Mouse (Mus musculus) heart, embryonic 11.5 days (tissue): ENCODE results near the gene Fosl2. TPM values are rescaled to one million over a fixed set of nuclear protein-coding genes. Genes with fewer than 3 reads are reported as not detected.

ENCODE experiments used
- ATAC-seq: fragments of 200-750 bp; cut with Nextera tagmentation; replicated peaks from 2 replicates; pipeline ENCODE4 v1.8.0; 2017; ENCODE audit warnings: moderate library complexity; ENCODE audit not compliant: insufficient number of reproducible peaks, low FRiP score, low TSS enrichment
- H3K27ac ChIP-seq: fragments of 300-500 bp; sonication (generic); 2 replicates; pipeline ENCODE4 v1.5.1; 2014; ENCODE audit warnings: mild to moderate bottlenecking, low read depth, low read length
- H3K27me3 ChIP-seq: fragments of 300-500 bp; sonication (generic); 2 replicates; pipeline ENCODE4 v1.6.1; 2014; ENCODE audit warnings: mild to moderate bottlenecking, low read length, mixed read lengths; ENCODE audit not compliant: control insufficient read depth, insufficient read depth
- H3K36me3 ChIP-seq: fragments of 300-500 bp; sonication (generic); 2 replicates; pipeline ENCODE4 v1.6.1; 2014; ENCODE audit warnings: mild to moderate bottlenecking, low read length, moderate library complexity, mixed read lengths; ENCODE audit not compliant: control insufficient read depth, insufficient read depth
- H3K4me1 ChIP-seq: fragments of 300-500 bp; sonication (generic); 2 replicates; pipeline ENCODE4 v1.6.1; 2014; ENCODE audit warnings: low read length; ENCODE audit not compliant: control insufficient read depth, insufficient read depth
- H3K4me2 ChIP-seq: fragments of 300-500 bp; sonication (generic); 2 replicates; pipeline ENCODE4 v1.6.1; 2014; ENCODE audit warnings: mild to moderate bottlenecking, moderate library complexity
- H3K4me3 ChIP-seq: fragments of 300-500 bp; sonication (generic); 2 replicates; pipeline ENCODE4 v1.5.1; 2014; ENCODE audit warnings: low read depth, low read length
- H3K9ac ChIP-seq: fragments of 300-500 bp; sonication (generic); 2 replicates; pipeline ENCODE4 v1.6.1; 2014; ENCODE audit warnings: mild to moderate bottlenecking, low read depth, low read length, moderate library complexity
- H3K9me3 ChIP-seq: fragments of 300-500 bp; sonication (generic); replicated peaks from 2 replicates; pipeline ENCODE4 v1.6.1; 2016; ENCODE audit warnings: low read length; ENCODE audit not compliant: control insufficient read depth
- WGBS: fragments of 180-500 bp; shearing (Covaris S2); extraction: QIAGEN DNeasy Blood & Tissue Kit; methylation state at CpG from one replicate; pipeline ENCODE4 v1.1.7; 2014; ENCODE audit not compliant: insufficient replicate concordance; 5-methylcytosine and 5-hydroxymethylcytosine counted together
- polyA plus RNA-seq: library from polyadenylated mRNA; unstranded; fragments of >200 nt; fragmentation: Nextera tagmentation; extraction: Ambion mirVana; gene quantifications from 2 replicates; pipeline ENCODE4 v1.2.1, GENCODE M21; 2014

Fosl2 gene
- 3.0 and 3.4 TPM in 2 replicates for polyA plus RNA-seq

DNA sequence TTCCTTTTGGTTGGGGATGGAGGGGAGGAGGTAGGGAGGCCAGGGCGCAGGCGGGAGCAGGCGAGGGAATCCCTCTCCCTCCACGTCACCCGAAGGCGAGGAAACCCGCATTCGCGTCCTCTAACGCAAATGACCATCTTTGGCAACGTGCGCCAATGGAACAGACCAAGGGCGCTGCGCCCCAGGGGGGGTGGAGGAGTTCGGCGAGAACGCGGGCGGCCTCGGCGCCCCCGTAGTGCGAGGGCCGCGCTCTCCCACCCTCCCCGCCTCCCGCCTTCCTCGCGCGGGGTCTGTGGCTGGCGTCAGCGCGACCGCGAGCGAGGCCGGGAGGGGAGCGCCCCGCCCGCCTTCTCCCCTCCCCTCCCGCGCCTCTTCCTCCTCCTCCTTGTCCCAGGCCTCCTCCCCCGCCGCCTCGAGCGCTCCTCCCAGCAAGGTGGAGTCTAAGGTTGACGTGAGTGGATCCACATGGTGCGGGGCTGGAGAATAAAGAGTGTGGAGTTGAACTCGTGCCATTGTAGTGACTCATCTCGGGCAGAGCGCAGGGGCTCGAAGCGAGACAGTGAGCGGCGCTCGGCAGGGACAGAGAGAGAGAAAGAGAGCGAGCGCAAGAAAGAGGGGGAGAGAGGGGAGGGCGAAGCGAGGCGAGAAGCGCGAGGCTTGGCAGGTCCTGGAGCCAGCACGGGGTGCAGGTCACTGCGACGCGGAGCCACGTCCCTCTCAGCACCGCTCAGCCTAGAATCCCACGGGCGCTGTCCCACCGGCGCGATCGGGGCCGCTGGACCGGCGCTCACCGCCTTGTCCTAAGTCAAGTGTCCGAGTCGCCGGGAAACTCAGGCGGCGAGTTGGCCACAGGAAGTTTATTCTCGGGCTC, at the start of gene Fosl2:
Gene Fosl2, plus strand, starts transcription at position 466 of the 871 bp plus-strand sequence.
- peaks cover 15% of the 10 kb centered on the region for H3K4me1 ChIP-seq
- H3K9ac ChIP-seq = peak within 1 kb of the TSS; percentile 88
- peak within 1 kb of the TSS; percentile 95 for H3K27ac ChIP-seq
- whole genome bisulfite sequencing = under 1% methylated on average over 82 of the region's 85 CpGs
- H3K4me3 ChIP-seq = peak within 1 kb of the TSS; percentile 84
- H3K36me3 ChIP-seq = no peaks in the 10 kb centered on the region
- H3K4me2 ChIP-seq = peak within 1 kb of the TSS; percentile 91
- no peaks in the 10 kb centered on the region for H3K9me3 ChIP-seq
- ATAC-seq = peak; percentile 83
- no peaks in the 10 kb centered on the region for H3K27me3 ChIP-seq

- WGBS = 90% methylated on average over 2 of the region's 2 CpGs
- ATAC-seq = no peak
- Histone ChIP-seq H3K4me2 (no peak overlapping the region), H3K9ac (no peak overlapping the region), H3K4me1 (peaks cover 16% of the 10 kb centered on the region), H3K36me3 (no peaks in the 10 kb centered on the region), H3K9me3 (no peaks in the 10 kb centered on the region), H3K27me3 (no peaks in the 10 kb centered on the region), H3K27ac (no peak overlapping the region), H3K4me3 (no peak overlapping the region)
Observed at GRCm38 (mm10) chr5:32085971-32086370, 49.6 kb upstream of the Fosl2 start.

DNA sequence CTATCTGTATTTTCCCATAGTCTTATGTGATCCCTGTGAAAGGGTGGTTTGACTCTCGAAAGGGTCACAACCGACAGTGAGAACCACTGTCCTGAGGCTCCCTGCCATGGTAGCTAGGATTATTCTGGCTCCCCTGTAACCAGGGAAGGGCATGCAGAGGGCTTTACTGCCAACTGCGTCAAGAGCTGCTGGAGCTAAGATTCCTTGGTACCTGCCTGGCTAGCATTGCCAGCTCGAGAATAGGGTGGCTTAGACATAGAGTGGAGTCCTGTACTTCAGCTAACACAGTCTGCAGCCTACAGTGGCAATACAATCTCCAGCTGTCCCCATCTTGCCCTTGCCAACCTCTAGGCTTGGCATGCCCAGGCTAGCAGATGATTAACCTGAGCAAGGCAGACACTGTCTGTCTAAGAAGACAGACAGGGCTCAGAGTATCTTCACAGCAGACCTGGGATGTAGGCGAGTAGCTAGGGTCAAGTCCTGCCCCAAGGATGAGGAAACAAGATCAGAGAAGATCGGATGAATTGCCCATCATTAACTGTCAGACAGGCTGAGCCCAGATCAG, 49.0 kb upstream of the Fosl2 start:
- 82% methylated on average over 6 of the region's 6 CpGs for WGBS

GRCm38 (mm10) chr5:32089481-32089880, 46.1 kb upstream of the Fosl2 start:
- no peaks in the 10 kb centered on the region for H3K36me3 ChIP-seq
- no peak overlapping the region for H3K4me2 ChIP-seq
- no peaks in the 10 kb centered on the region for H3K27me3 ChIP-seq
- H3K4me3 ChIP-seq = no peak overlapping the region
- no peak for ATAC-seq
- no peaks in the 10 kb centered on the region for H3K9me3 ChIP-seq
- H3K4me1 ChIP-seq = peaks cover 10% of the 10 kb centered on the region
- WGBS = 23% methylated on average over 5 of the region's 5 CpGs
- H3K9ac ChIP-seq = no peak overlapping the region
- H3K27ac ChIP-seq = 0 out of 2 replicates have a peak overlapping the region, but pooled peaks have one; percentile 29

More for the DNA sequence above, 49.0 kb upstream of the Fosl2 start:
- Histone ChIP-seq H3K27me3 (no peaks in the 10 kb centered on the region), H3K9me3 (no peaks in the 10 kb centered on the region), H3K4me1 (peaks cover 10% of the 10 kb centered on the region), H3K4me2 (no peak overlapping the region), H3K4me3 (no peak overlapping the region), H3K9ac (no peak overlapping the region), H3K36me3 (no peaks in the 10 kb centered on the region), H3K27ac (no peak overlapping the region)
- no peak for ATAC-seq

DNA sequence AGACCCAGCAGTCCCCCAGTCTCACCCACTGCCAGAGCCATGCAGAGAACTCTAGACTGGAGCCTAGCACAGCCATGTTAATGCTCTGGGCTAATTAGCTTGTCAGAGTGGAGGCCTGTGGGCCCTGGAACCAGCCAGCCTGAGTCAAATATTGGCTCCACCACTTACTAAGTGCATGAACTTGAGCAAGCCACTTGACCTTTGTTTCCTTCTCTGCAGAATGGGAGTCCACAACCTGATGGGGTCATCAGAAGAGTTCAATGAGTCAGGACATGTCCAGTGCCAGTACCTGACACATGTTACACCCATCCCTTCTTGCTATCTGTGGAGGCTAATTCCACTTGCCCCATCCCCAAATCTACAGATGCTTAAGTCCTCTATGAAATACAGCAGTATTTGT, 43.3 kb upstream of the Fosl2 start:
- H3K9ac ChIP-seq = no peak overlapping the region
- no peak for ATAC-seq

DNA sequence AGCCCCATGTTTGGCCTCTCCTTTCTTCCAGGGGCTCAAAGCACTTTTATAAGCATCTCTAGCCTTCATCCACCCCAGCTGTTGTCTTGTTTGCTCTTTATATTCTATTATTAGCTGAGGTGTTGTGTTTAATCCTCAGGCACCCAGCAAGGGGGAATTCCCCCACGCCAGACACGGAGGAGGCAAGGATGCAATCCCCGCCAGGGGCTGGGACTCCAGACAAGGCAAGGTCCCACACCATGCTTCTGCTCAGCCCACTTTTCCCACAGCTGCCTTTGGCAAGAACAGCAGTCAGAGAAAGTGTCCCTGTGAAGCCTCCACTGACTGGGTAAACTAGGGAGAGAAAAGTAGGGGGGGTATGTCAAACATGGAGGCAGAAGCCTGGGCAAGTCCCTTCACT, 36.9 kb upstream of the Fosl2 start:
- no peak overlapping the region for H3K27ac ChIP-seq
- H3K4me1 ChIP-seq = peaks cover 7% of the 10 kb centered on the region

More for the DNA sequence above, 43.3 kb upstream of the Fosl2 start:
- Histone ChIP-seq H3K36me3 (no peaks in the 10 kb centered on the region), H3K4me3 (no peak overlapping the region), H3K27me3 (no peaks in the 10 kb centered on the region), H3K9me3 (no peaks in the 10 kb centered on the region), H3K4me2 (no peak overlapping the region), H3K4me1 (peaks cover 10% of the 10 kb centered on the region), H3K27ac (no peak overlapping the region)

GRCm38 (mm10) chr5:32102484-32102883, 33.1 kb upstream of the Fosl2 start:
- no peak overlapping the region for H3K27ac ChIP-seq
- no peak; the same call in 1 of the 2 replicates for ATAC-seq

More for the DNA sequence above, 36.9 kb upstream of the Fosl2 start:
- no peaks in the 10 kb centered on the region for H3K36me3 ChIP-seq
- no peak for ATAC-seq
- WGBS = 74% methylated on average over 3 of the region's 3 CpGs
- H3K4me3 ChIP-seq = no peak overlapping the region
- no peak overlapping the region for H3K4me2 ChIP-seq
- no peak overlapping the region for H3K9ac ChIP-seq
- no peaks in the 10 kb centered on the region for H3K9me3 ChIP-seq
- H3K27me3 ChIP-seq = no peaks in the 10 kb centered on the region

GRCm38 (mm10) chr5:32102971-32103431, 32.6 kb upstream of the Fosl2 start:
- Histone ChIP-seq H3K27ac (no peak overlapping the region), H3K9me3 (no peaks in the 10 kb centered on the region), H3K4me3 (no peak overlapping the region), H3K9ac (no peak overlapping the region), H3K36me3 (no peaks in the 10 kb centered on the region), H3K4me1 (peaks cover 7% of the 10 kb centered on the region), H3K27me3 (no peaks in the 10 kb centered on the region), H3K4me2 (no peak overlapping the region)
- no peak for ATAC-seq
- WGBS = 68% methylated on average over 6 of the region's 6 CpGs

More at GRCm38 (mm10) chr5:32102484-32102883, 33.1 kb upstream of the Fosl2 start:
- Histone ChIP-seq H3K4me2 (no peak overlapping the region), H3K9me3 (no peaks in the 10 kb centered on the region), H3K9ac (no peak overlapping the region), H3K36me3 (no peaks in the 10 kb centered on the region), H3K27me3 (no peaks in the 10 kb centered on the region), H3K4me1 (peaks cover 7% of the 10 kb centered on the region), H3K4me3 (no peak overlapping the region)
- WGBS = 26% methylated on average over 5 of the region's 5 CpGs
